Mouse (Mus musculus): ENCODE data around the gene St3gal3.
A peak's percentile ranks its signal among the peaks of the same experiment; 100 is the strongest.

St3gal3 gene

DNA sequence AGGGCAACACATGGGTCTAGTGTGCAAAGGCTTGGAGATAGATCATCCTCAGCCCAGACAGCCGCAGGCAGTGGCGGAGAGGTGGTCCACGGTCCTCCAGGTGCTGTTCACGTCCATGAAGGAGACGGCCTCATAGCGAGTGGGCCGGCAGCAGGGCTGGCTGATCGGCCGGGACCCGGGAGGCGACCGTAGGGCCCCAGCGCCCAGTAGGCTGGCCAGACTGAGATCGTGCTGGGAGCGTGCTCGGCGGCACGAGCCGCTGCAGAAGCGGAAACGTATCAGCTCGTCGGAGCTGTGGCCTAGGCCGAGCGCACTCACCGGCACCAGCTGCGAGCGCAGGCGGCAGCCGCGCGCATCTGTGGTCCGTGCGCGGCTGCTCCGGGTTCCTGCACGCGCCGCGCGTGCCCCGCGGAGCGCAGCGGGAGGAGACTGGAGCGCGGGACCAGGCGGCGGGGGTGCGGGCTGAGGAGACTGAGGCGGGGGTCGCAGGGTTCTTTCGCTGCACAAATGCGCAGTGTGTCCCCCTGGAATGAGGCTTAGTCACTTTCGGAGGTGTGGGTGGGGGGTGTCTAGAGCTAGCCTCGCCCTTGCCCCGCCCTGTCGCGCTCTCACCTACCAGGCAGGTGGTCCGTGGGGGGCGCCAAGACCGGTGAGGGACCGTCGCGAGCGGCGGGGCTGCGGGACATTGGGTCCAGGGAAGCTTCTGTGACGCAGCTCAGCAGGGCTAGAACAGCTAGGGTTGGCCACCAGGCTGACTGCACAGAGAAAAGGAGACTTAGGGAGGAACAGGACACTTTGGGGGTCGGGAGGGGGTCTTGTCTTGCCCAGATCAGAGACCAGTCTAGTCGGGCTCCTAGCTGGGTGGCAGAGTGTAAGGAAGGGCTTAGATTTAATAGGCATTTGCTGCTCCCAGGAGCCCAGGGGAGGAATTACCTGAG lies 207.9 kb downstream of the St3gal3 start:
- peak in 1 of 2 experiments; percentile 21 for DNase-seq (ENCODE audit: low spot score in 2 of 2)

DNA sequence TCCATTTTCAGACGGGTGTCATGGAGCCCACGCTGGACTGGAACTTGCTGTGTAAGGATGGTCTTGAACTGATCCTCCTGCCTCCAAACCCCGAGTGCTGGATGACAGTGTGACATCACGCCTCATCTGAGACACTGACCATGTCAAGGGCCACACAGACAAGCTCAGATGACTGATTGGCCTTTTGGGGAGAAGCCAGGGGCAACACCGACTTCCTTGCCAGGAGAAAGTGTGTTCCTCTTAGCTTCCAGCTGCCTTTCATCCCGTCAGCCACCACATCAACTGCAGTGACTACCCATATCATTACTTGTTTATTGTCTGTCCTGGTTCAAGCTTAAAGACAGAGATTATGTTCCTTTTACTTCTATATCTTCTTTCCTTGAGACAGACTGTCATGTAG lies 209.8 kb downstream of the St3gal3 start:
- DNase-seq (ENCODE audit: low spot score in 2 of 2): no peak

DNA sequence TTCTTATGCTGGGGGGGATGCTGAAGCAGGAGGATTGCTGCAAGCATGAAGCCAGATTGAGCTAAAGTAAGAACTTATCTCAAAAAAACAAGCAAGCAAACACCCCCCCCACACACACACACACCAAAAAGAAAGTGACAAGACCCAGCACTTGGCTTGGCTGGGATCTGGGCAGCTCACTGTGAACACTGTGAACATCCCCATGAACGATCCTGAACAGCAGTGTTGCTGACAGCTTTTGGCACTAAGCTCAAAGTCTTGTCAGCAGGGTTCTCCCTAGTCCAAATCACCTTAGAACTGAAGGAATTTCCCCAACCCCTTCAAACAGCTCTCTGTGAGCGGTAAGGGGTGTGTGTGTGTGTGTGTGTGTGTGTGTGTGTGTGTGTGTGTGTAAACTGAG lies 211.3 kb downstream of the St3gal3 start:
- DNase-seq (ENCODE audit: low spot score in 2 of 2): no peak

GRCm38 (mm10) chr4:117921358-117921757 lies 213.4 kb downstream of the St3gal3 start:
- no peak for DNase-seq (ENCODE audit: low spot score in 2 of 2)

DNA sequence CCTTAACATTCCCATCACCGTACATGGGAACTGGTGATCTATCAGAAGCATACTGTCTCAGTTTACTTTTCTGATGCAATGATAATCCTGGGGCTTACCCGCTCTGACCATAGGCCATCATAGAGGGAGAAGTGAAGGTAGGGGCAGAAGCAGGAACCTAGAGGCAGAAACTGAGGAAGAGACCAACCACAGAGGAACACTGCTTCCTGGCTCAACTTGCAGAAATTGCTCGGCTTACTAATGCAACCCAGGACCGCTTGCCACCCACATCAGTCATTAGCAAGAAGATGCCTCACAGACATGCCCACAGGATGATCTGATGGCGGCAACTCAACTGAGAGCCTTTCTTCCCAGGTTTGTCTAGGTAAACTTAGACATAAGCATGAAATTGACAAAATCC lies 216.0 kb downstream of the St3gal3 start:
- no peak for DNase-seq (ENCODE audit: low spot score in 2 of 2)

DNA sequence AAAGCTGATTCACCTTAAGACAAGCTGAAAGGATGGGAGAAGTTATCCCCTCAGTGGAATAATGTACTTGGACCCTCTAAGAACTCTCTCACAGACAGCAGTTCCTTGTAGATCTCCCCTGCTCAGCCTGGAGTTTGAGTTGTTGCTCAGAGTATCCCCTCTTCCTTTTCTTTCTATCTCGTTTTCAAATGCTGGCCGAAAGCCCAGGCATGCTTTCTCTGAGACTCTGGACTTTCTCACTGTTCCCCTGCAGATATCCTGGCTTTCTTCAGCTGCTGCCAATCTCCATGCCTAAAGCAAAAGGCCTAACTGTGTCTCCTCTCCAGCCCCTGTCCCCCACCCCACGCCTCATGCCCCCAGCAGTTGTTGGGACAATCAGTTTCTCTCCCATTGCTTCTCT lies 216.5 kb downstream of the St3gal3 start:
- no peak for DNase-seq (ENCODE audit: low spot score in 2 of 2)

- DNase-seq (ENCODE audit: low spot score in 2 of 2): no peak
Measured at GRCm38 (mm10) chr4:117917847-117918246, 216.9 kb downstream of the St3gal3 start.

- no peak for DNase-seq (ENCODE audit: low spot score in 2 of 2)
Measured at GRCm38 (mm10) chr4:117917402-117917801, 217.3 kb downstream of the St3gal3 start.

- no peak for DNase-seq (ENCODE audit: low spot score in 2 of 2)
Measured at GRCm38 (mm10) chr4:117916386-117916785, 218.3 kb downstream of the St3gal3 start.

DNA sequence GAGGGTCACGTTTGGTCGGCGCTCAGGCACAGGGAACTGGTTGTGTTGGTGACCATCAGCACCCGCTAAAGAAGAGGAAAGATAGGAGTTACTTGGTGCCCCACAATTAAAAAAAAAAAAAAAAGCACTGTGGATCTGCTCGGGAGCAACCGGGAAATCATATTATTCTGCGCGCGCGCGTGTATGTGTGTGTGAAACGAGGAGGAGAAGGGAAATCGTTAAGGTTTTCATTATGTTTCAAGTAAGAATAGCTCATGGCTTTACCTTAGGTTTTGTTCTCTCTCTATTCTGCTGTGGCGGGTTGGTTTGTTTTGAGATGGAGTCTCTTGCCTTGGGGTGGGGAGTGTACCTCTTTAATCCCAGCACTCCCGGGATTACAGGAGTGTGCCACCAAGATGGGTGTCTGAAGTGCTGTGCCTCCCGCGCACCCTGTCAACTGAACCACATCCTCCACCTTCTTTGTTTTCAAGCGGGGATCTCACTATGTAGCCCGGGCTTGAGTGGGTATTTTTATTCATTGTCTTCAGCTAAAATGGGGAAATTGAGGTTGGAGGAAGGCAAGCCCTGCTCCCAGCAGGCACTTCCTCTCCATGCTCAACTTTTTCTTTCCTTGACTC lies 219.1 kb downstream of the St3gal3 start:
- DNase-seq (ENCODE audit: low spot score in 2 of 2): no peak

- peak; percentile 84 to 93 for DNase-seq (ENCODE audit: low spot score in 2 of 2)
Measured at GRCm38 (mm10) chr4:117914591-117915442, 219.9 kb downstream of the St3gal3 start, which contains the start of gene Ipo13. Ipo13 (minus strand) TSS chr4:117914999.

DNA sequence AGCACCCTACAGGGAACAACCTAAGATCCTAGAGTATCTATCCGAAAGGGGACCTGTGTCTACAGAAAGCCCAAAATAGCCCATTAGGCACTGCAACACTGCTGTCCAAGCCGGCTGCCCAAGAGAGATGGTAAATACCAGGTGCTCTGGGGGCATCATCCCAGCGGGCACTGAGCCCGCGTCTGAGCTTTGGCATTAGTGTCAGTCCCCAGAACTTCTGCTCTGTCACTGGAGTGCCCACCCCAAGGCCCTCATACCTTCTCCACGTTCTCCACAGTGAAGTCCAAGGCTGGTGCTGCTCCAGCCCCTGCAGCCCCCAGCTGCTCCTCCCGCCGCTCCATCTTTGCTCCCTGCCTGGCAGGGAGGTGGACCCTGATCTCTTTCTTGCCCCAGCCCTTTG lies 220.7 kb downstream of the St3gal3 start:
- no peak for DNase-seq (ENCODE audit: low spot score in 2 of 2)

- no peak for DNase-seq (ENCODE audit: low spot score in 2 of 2)
Measured at GRCm38 (mm10) chr4:117913421-117913820, 221.3 kb downstream of the St3gal3 start.

GRCm38 (mm10) chr4:117912685-117913273 lies 221.9 kb downstream of the St3gal3 start:
- no peak for DNase-seq (ENCODE audit: low spot score in 2 of 2)

- no peak for DNase-seq (ENCODE audit: low spot score in 2 of 2)
Measured at GRCm38 (mm10) chr4:117912131-117912561, 222.6 kb downstream of the St3gal3 start.

GRCm38 (mm10) chr4:117908834-117909453 lies 225.8 kb downstream of the St3gal3 start:
- DNase-seq (ENCODE audit: low spot score in 2 of 2): no peak

GRCm38 (mm10) chr4:117906196-117906595 lies 228.5 kb downstream of the St3gal3 start:
- DNase-seq (ENCODE audit: low spot score in 2 of 2): no peak

DNA sequence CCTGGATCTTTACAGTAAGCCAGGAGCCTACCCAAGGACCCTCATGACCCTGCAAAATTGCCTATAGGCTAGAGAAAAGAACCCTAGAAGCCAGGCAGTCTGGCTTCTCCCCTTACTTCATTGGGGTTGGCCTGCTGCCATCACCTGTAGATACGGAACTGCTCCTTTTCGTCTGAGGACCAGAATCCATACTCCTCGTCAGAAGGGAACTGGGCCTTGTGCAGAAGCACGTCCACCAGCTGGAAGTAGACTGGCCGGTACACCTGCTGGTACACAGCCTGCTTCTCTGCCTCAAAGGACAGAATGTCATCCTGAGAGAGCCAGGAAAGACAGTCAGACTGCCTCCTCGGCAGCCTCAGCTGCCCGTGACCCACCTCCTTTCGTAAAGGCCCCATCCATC lies 230.0 kb downstream of the St3gal3 start:
- no peak for DNase-seq (ENCODE audit: low spot score in 2 of 2)

- no peak for DNase-seq (ENCODE audit: low spot score in 2 of 2)
Measured at GRCm38 (mm10) chr4:117904094-117904493, 230.6 kb downstream of the St3gal3 start.

GRCm38 (mm10) chr4:117898111-117898510 lies 236.6 kb downstream of the St3gal3 start:
- no peak for DNase-seq (ENCODE audit: low spot score in 2 of 2)

DNA sequence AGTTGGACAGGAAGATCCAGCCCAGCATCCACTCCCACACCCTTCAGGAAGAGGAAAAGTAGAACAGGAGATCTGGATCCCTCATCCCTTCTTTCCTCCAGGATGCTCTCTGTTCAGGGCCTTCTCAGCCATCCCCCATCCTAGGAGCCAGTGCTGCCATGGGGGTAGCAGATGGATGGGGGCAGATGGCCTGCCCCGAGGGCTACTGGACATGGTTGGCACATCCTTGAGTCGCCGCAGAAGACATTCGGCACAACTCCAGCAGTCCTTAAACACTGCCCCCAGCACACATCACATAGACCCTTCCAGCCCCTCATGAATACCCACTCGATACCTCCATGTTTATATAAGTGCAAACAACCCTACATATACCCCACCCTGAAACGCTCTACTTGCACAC lies 238.7 kb downstream of the St3gal3 start:
- no peak for DNase-seq (ENCODE audit: low spot score in 2 of 2)

All from spleen, postnatal 14 days (tissue).